Mouse (Mus musculus) cerebellum, postnatal 10 days (tissue): ENCODE measurements around the gene Atp11a.

Experiments
- DNase-seq, 2 experiments: peaks; one replicate each; pipeline ENCODE4 v3.0.0; 2021; ENCODE audit warnings: mixed read lengths in 2 of 2

The Atp11a gene

DNA sequence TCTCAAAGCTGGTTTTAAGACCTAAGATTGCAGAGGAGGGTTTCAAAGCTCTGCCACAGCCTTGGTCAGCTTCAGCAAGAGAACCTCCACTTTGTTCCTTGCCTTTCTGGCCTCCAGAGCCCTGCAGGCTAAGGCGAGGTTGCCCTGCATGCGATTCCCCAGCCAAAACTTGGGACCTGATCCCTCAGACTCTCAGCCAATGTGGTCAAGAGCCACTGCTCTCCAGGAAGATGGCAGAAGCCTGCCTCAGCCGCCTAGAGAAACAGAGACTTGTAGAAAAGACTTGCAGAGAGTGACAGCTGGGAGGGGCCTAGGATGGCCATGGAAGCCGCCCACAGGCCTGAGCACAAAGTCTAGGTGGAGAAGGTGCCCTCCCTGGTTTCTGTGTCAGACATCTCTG is 118.2 kb downstream of the Atp11a start:
- DNase-seq = peak in 1 of 2 experiments; percentile 36

DNA sequence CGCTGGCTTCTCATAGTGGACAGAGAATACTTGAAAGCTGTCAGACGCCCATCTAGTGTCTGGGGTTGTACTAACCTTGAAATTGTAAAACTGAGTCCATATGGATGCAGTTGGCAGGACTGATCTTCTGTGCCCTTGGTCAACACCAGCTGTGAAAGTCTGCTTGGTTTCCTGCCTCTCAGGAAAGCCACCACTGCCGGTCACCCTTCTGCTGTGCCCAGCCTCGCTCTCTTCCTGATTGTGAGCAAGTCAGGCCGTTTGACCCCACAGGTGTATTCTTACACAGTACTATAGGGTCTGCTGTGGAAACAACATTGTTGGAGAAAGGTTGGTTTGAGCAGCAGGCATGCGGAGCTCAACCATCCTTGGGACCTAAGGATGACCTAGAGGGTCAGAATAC is 120.3 kb downstream of the Atp11a start:
- DNase-seq = no peak

DNA sequence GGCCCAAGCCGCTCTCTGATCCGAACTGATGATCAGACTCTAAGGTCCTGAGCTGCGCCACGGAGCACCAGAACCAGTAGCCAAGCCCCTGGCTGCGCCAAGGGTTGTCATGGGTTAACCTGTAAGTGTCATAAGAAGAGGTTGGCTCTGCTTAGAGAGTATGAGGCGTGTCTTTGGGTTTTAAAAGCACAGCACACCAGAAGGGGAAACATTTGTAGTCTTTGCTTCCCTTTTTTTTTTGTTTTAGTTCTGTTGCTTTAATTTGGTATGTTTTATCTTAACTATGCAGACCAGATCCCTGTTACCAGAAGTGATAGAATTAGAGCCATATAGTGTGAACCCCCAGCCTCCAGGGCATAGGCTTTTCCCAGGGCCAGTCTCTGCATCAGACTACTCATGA is 123.3 kb downstream of the Atp11a start:
- no peak for DNase-seq

DNA sequence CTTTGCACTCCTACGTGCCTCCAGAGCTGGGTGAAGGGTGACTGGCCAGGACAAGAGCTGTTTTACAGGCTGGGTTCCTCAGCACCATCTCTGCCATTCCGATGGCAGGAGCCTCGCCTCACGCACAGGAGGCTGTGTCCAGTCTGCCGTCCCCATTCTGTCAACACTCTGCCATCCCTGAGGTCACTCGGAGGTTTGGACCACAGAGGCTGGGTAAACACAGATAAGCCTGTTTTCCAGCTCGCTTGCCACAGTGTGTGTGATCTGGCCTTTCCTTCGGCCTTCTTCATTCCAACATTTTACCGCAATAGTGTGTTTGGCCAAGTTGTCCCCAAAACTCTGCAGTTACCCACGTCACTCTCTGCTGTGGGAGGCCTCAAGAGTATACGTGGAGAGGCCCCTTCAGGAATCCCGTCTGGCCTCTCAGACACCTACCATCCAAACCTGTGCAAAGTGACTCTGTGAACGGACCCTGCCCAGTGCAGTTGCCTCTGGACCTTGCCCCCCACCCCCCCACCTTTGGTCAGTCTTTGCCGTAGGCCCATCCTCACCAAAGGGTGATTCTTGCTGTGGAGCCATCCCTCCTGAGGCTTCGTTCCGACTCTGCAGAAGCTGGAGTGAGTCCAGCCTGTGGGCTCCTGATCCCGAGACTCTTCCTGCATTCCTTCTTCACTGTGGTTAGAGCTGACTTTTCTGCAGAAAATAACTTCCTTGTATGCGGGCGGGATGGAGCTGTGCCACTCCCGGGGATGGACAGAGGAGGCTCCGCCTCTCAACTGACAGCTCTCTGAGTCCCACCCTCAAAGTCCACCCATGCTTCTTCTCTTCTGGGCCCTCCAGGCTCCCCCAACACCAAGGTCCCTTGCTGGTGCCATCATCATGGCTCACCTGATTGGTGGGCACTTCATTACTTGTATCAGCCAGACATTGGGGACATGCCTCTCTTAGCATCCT is 126.5 kb downstream of the Atp11a start:
- DNase-seq = peak; percentile 55 to 61

DNA sequence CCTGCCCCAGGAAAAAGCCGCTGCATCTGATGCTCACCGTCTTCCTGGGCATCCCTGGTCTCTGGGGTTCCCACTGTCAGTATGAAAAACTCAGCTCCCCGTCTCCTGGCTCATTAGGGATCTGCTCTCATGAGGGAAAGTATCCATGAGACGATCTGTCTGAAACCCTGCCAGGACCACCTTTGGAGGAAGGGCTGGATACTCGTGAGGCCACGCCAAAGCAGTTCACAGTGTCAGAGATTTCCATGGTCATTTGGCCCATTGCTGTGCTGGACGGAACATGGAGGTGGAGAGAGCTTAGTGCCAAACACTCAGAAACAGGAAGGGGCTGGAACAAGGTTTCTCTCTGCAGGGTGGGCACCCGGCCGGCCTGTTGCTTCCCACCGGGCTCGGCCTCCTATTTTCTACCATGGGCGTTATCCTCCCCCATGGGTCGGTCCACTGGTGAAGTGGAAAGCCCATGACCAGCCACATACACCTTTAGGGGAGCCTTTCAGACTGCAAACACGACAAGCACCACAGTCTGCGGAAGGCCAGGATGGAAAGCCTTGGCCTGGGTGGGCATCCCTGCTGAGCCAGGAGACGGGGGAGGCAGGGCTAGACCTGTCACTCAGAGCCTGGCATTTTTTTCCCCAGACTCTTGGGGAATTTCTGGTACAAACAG is 131.1 kb downstream of the Atp11a start:
- peak; percentile 65 to 69 for DNase-seq

DNA sequence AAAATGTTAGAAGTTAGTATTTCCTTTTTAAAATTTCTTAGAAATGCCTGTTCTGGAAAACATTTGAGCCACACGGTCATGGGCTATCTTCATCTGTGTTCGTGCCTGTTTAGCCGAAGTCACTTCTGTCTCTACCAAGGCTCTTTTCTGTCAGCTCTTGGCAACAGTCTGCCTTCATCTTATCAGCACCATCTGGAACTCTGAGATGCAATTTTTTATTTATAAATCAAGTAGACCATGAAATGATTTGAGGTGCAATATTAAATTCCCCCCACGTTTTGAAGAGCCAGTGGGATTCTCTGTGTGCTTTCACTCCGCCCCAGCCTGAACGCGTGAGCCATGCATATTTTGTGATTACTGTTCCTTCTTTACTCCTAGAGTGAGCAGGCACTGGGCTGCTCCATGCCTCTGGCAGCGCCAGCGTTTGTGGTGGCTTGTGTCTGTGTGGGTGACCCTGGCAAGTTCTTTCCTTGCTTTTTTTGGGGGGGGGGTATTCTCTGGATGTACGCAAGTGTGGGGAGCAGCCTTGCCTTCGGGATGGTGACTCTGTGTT is 132.3 kb downstream of the Atp11a start:
- DNase-seq = no peak

DNA sequence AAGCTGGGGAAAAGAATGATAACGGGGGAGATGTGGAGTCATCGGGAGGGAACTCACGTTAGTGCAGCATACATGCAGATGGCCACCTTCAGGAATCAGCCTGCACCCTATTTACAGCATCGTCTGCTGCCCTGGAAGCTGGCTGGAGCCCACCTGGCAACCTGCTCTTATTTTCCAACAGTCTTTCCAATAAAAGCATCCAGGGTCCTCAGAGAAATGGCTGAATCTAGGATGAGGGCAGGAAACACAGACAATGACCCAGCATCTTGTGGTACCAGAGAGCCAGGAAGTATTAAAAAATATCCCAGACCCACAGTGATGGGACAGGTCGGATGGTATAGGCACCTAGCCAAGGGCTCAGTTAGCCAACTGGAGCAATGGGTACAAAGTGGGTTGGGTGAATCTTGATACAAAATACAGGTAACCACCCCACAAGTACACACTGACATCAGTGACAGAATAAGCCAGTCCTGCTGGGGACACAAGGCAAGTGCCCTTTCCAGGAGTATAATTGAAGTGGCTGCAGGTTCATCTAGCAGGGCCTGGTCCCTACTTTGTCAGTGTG is 136.2 kb downstream of the Atp11a start:
- peak; percentile 68 to 73 for DNase-seq

DNA sequence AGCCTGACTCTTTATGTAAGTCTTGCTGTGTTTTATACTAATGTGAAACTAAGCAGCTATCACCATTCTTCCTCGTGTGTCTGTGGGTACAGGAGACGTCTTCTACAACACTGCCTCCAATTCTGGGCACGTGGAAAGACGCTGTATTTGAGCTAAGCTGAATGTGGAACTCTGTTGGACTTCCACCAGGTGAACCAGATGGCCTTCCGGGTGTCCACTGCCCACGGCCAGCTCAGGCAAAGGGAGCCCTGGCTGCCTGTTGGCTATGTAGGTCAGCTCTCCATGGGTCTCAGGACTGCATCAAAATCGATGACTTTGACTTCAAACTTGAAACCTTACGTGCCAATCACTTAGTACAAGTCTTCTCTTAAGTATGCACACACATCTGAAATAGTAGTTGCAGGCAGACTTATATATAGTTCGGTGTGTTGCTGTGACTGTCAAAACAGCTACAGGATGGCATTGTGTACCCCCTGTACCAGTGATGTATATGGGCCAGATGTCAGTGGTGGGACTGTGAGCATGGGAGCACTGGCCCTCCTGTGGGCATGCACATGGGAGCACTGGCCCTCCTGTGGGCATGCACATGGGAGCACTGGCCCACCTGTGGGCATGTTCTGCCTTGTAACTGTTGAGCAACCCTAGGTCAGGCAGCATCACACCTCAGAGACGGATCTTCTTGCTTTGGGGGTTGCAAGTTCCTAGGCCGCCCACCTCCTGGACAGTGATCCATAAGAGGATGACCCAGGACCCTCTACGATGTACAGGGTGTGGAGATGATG is 137.2 kb downstream of the Atp11a start:
- DNase-seq = peak; percentile 77 to 81

DNA sequence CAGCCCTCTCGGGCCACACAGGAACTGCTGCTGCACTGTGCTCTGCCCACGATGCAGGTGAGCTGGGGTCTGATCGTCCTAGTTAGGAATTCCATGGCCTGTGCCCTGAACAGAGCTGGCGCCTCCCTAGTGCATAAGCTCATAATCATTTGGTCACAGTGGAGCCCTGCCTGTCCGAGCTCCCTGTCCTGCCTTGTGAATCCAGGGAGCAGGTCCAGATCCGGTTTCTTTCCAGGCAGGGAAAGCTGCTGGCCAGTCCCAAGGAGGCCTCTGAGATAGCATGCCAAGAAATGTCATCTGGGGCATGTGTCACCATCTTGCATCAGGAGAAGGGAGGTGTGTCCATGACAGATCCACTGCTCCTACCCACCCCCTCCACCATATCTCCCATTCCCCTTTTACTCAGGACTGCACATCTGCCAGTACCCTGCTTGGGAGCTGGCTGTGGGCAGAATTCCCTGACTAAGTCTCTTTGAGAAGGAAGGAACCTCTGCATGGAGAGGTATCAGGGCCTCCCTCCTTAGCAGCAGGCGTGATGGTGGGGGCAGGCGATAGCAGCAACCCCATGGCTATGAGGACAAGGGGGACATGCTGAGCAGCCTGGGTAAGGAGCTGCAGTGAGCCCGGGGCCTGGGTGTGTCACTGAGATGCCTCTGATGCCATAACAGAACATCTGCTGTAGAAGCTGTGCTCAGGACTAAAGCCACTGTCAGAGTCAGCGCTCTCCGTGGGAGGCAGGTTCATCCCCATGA is 138.1 kb downstream of the Atp11a start:
- no peak for DNase-seq

DNA sequence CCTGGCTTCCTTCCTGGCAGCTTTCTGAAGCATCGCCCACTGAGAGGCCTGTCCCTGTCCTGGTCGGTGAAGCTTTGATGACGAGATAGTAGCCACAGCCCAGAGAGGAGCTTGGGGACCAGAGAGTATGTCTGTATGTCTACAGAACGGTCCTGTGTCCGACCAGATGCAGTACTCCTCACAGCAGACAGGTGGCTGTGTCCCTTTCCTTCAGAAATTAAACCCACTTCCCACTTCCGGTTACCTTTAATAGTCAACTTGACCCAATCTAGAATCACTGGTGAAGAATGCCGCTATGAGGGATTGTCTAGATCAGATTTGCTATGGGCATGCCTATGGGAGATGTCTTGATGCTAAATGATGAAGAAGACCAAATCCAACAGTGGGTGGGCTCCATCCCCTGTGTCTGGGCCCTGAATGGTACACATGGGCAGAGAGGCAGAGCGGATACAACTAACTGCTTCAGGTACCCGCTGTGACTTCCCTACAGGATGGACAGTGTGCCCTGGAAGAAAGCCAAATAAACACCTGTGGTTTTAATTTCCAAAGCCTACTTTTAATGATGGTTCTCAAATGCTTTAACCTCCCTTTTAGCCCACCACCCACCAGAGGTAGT is 138.8 kb downstream of the Atp11a start:
- no peak for DNase-seq

DNA sequence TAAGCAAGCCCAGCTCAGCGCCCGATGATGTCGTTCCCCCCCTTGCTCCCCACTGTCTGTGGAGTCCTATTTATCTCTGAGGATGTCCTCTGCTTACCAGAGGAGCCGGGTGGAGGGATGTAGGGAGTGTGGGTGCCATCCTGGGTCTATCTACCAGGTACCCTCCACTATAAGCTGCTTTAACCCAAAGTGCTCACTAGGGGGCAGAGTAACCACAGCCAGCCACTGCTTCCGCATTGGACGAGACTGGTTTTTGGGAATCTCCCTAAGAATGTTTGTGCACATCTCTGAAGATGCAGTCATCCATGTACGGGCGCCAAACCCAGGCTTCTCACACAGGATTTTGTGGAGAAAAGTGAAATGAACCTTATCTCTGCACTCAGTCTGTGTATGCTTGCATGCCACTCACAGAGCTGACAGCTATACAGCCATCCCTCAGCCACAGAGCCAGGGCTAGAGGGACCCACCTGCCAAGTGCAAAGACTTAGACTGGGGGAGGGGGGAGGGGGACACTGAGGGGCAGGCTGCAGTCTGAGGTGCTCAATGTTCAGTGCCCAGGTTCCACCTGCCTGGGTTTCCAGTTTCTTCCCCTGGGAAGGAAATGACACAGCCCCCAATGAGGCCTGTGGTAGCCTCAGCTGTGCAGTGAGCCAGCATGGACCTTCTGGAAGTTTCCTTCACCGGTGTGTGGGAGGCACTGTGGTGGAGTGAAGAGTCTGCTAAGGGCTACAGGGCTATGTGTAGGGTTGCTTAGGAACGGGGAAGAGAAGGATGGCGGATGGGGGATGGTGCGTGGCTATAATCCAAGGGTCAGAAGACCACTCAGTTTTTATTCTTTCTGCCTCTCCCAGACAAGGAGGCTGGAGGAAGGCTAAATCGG is 139.9 kb downstream of the Atp11a start:
- peak; percentile 82 to 88 for DNase-seq

DNA sequence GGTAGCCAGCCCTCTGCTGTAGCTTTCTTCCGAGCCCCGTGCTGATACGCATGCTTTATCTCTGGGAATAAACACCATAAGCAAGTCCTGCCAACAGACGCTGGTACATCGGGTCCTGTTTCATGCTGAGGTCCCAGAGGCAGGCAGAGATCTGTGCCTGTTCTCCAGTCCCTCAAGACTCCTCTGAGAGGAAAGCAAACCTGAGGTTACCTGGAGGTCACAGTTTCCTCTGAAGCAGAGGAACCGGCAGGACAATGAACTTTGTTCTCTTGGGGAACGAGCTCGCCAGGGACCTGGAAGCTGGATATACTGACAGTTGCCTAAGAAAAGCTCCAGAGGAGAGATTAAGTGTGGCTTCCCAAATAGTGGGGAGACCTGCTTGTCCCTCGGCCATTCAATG is 141.0 kb downstream of the Atp11a start:
- DNase-seq = no peak

DNA sequence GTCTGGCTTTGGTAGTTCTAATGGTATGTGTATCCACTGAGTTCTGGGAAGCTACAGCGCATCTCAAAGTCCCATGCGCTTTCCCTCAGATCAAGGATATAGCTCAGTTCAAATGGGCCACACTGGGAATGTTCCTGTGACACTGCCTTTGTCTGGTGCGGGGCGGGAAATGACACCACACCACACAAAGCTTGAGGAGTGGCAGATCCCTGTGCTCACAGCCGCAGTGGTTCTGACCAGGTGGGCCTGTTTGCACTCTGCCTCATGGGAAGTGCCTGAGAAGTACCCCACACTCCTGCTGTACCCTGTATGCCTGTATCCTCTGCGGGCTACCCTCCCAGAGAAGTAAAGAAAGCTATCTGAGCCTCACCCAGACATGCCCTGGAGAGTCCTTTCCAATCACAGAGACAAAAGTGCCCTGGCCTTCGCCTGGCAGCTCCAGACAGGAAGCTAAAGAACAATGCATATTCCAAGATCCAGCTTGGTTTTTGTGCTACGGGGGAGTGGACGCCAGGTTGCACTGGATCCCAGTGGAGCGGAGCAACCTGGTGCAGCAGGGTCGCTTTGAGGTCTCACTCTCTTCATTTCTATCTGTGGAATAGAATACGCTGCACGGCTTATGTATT is 147.1 kb downstream of the Atp11a start:
- no peak for DNase-seq

DNA sequence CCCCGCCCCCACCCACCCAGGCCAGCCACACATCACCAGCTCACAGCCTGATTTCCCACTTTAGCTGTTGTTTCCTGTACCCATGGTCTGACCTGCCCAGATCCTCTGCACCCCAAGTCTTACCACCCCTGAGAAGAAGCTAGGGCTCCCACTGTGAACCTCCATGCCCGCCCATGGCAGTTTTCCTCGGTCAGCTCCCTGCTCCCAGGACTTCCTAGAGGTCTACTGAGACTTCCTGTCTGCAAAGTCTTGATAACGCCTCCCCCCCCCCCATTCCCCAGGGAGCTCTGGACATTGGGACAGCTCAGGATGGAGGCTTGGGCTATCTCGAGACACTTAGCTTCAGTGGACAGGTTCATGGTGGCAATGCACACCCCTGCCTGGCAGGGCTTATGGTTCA is 148.3 kb downstream of the Atp11a start:
- no peak for DNase-seq

DNA sequence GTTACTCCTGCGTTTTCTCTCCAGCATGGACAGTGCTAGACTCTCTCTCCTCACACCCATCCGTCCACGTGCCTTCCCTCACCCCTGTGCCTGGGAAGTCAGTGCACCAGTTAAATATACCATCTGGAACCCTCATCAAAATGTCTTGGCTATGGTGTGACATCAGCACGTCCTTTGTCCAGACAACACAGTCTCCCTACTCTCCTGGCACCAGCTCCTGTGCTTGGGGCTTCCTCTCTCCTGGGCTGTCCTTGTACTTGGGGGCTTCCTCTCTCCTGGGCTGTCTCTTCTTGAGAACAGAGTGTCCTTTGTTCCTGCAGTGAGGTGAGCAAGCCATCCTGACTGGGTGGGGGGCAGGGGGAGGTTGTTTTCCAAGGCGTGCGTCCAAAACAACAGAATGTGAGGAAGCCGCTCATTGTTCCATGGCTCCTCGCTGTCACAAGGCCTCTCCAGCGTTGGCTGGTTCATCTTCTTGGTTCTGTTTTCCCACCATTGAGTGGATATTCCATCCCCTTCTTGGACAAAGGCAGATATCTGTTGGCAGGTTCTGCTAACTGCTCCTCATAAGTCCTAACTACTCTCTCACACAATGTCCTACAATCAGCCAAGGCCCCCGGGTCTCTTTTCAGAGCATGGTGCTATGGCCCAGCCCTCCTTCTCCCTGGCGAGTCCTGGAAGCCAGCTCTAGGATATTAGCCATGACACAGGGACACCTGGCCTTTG is 148.9 kb downstream of the Atp11a start:
- no peak for DNase-seq

DNA sequence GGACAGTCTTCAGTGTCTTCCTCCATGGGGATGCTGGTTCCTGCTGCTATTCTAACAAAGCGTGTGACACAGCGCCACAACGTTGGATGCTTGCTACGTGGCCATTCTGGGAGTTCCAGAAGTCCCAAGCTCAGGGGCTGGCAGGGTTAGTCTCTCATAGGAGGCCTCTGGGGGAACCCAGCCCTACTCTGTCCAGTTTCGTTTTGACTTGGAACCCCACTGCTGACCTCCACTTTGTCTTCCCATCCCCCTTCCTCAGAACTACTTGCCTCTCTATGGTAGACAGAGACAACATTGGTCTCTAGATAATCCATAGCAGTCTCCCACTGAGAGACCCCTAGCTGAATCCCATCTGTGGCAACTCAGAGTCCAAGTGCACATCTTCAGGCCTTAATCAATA is 149.8 kb downstream of the Atp11a start:
- no peak for DNase-seq

DNA sequence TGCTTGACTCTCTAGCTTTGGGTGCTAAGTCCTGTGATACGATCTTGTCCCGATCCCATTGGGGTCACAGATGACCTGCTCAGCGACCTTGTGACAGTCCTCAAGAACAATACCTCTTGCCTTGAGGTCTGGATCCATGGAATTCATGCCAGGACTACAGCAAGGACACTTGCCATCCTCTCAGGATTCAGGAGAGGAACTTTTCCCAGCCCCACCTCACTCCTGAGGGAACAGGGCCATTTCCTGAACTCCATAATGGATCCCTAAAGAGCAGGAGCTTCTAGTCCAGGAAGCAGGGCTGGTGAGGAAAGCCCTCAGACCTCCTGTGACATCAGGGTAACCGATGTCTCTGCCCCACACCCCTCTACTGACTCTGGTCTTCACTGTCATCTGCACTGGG is 150.9 kb downstream of the Atp11a start:
- no peak for DNase-seq

DNA sequence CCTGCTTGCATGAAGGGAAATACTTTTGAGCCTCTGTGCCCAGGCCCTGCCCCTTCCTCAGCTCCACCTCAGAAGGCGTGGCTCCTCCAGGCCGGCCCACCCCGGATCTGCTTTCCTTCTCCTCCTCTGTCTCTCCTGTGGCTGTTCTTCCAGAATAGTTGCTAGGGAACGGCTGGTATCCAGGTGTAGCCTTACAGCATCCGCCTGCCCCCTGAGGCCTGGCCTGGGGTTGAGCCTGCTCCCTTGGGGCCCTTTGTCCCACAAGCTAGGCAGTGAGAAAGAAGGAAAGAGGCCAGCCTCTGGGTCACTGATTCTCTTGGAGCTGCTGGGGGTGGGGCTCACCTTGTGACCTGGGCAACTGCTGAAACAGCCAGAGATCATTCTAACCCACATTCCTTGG is 155.2 kb downstream of the Atp11a start:
- DNase-seq = no peak
